Mouse (Mus musculus): Measurements from ENCODE around the gene Tle2. TPM values are rescaled to one million over a fixed set of nuclear protein-coding genes. Genes with fewer than 3 reads are reported as not detected.

Gene Tle2
- 2.3 and 2.7 TPM in 2 replicates for polyA plus RNA-seq (2015; fragmentation: Nextera tagmentation; extraction: Ambion mirVana)

GRCm38 (mm10) chr10:81574081-81575056, at the start of gene Tle2:
Tle2 (plus strand) TSS chr10:81574561.
- 16% methylated on average over 10 of the region's 10 CpGs for WGBS (ENCODE audit: insufficient replicate concordance)
- ATAC-seq (ENCODE audit: low read depth) (no peak), DNase-seq (no peak)
- Histone ChIP-seq H3K36me3 (no peaks in the 10 kb centered on the region), H3K9ac (peak within 1 kb of the TSS; percentile 57), H3K4me3 (replicated peaks) (peak within 1 kb of the TSS; percentile 59), H3K4me2 (peak within 1 kb of the TSS; percentile 78), H3K27ac (peak within 1 kb of the TSS; percentile 16; the same call in 1 of the 2 replicates), H3K27me3 (peaks cover 68% of the 10 kb centered on the region), H3K9me3 (replicated peaks) (no peaks in the 10 kb centered on the region), H3K4me1 (replicated peaks) (peaks cover 63% of the 10 kb centered on the region)

DNA sequence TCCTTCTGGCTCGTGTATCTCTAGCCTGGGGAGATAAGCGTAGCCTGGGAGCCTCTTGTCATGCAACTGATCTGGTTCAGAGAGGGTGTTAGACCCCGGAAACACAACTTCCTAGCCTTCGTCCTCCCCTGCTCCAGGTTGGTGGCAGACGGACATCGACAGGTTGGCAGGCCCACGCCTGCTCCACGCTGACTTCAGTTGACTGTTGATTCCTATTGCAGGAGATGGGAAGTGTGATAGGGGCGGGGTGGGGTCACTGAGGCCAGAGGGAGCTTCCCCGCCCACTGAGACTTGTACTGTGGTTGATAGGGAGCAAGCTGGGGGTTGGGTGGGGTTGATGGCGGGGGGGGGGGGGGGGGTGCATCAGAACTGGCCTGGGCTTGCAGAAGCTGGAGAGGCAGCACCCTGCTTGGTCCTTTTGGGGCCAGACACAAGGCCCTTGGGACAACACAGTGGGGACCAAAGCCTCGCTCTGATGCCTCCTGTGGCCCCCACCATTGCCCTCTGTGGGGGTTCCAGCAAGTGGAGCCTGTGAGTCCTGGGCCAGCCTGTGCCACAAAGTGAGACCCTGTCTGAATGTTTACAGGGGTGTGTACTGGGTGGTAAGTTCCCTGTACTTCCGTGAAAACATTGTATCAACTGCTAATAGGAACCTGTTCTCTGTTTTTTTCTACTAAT, 49.2 kb upstream of the Tle2 start:
- Histone ChIP-seq H3K4me1 (replicated peaks) (peaks cover 42% of the 10 kb centered on the region), H3K4me3 (replicated peaks) (peak overlapping the region; percentile 11), H3K27me3 (no peaks in the 10 kb centered on the region), H3K9me3 (replicated peaks) (no peaks in the 10 kb centered on the region), H3K9ac (peak overlapping the region; percentile 57), H3K36me3 (peaks cover 13% of the 10 kb centered on the region), H3K4me2 (peak overlapping the region; percentile 72), H3K27ac (peak overlapping the region; percentile 76)
- 13% methylated on average over 12 of the region's 13 CpGs for WGBS (ENCODE audit: insufficient replicate concordance)
- ATAC-seq (ENCODE audit: low read depth) (peak; percentile 74), DNase-seq (peak; percentile 69)

- H3K27ac ChIP-seq = no peak overlapping the region
- WGBS (ENCODE audit: insufficient replicate concordance) = 7% methylated on average over 14 of the region's 14 CpGs
- no peaks in the 10 kb centered on the region for H3K27me3 ChIP-seq
- no peak overlapping the region for H3K9ac ChIP-seq
- H3K4me1 ChIP-seq (replicated peaks) = peaks cover 38% of the 10 kb centered on the region
- no peak overlapping the region for H3K4me2 ChIP-seq
- DNase-seq (peak; percentile 70), ATAC-seq (ENCODE audit: low read depth) (peak; percentile 14; the same call in 1 of the 2 replicates)
- no peak overlapping the region for H3K4me3 ChIP-seq (replicated peaks)
- no peaks in the 10 kb centered on the region for H3K9me3 ChIP-seq (replicated peaks)
- H3K36me3 ChIP-seq = peaks cover 29% of the 10 kb centered on the region
These were observed 47.6 kb upstream of the Tle2 start for GRCm38 (mm10) chr10:81526779-81527178.

GRCm38 (mm10) chr10:81534826-81535225, 39.5 kb upstream of the Tle2 start:
- peaks cover 67% of the 10 kb centered on the region for H3K36me3 ChIP-seq
- H3K4me1 ChIP-seq (replicated peaks) = peaks cover 30% of the 10 kb centered on the region
- H3K9ac ChIP-seq = no peak overlapping the region
- H3K27ac ChIP-seq = no peak overlapping the region
- 78% methylated on average over 16 of the region's 16 CpGs for WGBS (ENCODE audit: insufficient replicate concordance)
- ATAC-seq (ENCODE audit: low read depth) (no peak; the same call in 1 of the 2 replicates), DNase-seq (no peak)
- no peaks in the 10 kb centered on the region for H3K9me3 ChIP-seq (replicated peaks)
- no peak overlapping the region for H3K4me2 ChIP-seq
- H3K4me3 ChIP-seq (replicated peaks) = no peak overlapping the region
- no peaks in the 10 kb centered on the region for H3K27me3 ChIP-seq

DNA sequence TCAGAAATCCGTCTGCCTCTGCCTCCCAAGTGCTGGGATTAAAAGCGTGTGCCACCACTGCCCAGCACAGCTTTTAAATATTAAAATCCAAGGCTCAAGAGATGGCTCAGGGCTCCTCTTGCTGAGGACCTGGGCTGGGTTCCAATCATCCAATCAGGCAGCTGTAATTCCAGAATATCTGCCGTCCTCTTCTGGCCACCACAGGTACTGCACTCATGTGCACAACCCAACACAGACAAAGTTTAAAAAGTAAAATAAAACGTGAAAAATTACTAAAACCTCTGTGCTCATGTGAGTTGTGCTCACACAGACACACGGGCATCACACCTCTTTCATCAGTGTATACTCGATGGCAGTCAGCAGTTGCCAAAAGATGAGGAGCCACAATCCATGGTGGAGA, 37.6 kb upstream of the Tle2 start:
- H3K4me1 ChIP-seq (replicated peaks) = peaks cover 41% of the 10 kb centered on the region
- peaks cover 61% of the 10 kb centered on the region for H3K36me3 ChIP-seq
- DNase-seq = no peak
- H3K4me3 ChIP-seq (replicated peaks) = no peak overlapping the region
- no peak for ATAC-seq (ENCODE audit: low read depth)
- H3K27me3 ChIP-seq = no peaks in the 10 kb centered on the region
- H3K4me2 ChIP-seq = no peak overlapping the region
- H3K27ac ChIP-seq = no peak overlapping the region
- 58% methylated on average over 6 of the region's 6 CpGs for WGBS (ENCODE audit: insufficient replicate concordance)
- H3K9me3 ChIP-seq (replicated peaks) = no peaks in the 10 kb centered on the region
- no peak overlapping the region for H3K9ac ChIP-seq

- no peak for ATAC-seq (ENCODE audit: low read depth)
- H3K27me3 ChIP-seq = no peaks in the 10 kb centered on the region
- WGBS (ENCODE audit: insufficient replicate concordance) = 41% methylated on average over 2 of the region's 2 CpGs
- no peak overlapping the region for H3K4me2 ChIP-seq
- no peaks in the 10 kb centered on the region for H3K9me3 ChIP-seq (replicated peaks)
- no peak overlapping the region for H3K9ac ChIP-seq
- no peak overlapping the region for H3K27ac ChIP-seq
- H3K4me1 ChIP-seq (replicated peaks) = peaks cover 48% of the 10 kb centered on the region
- no peak for DNase-seq
- H3K36me3 ChIP-seq = peaks cover 56% of the 10 kb centered on the region
- H3K4me3 ChIP-seq (replicated peaks) = no peak overlapping the region
These were observed 36.9 kb upstream of the Tle2 start for GRCm38 (mm10) chr10:81537429-81537828.

DNA sequence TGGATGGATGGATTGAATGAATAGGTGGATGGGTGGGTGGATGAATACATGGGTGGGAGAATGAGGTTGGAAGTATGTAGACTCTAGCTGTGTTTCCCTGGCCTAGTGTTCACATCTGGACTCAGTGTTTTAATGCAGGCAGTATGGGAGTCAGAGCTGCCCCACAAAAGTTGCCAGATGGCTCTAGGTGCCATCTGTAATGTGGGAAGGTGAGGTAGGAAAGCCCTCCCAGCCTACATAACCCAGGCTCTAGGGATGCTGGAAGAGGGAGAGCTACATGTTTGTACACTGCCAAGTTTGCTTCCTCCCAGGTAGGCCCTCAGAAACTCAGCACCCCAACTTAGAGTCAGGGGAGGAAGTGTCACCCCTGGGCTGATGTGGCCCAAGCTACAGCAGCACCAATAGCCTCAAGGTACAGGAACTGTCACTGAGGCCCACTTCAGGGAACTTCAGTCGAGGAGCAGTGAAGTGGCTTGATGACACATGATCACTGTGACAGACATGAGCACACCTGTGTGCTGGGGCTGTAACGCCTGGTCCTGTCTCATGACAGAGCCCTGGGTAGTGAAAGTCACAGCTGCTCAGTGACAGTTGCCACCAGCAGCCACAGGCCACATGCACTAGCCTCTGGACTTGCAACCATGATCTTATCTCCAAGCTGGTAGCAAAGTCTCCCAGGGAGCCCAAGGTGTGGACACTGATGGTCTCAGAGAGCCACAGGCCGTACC, 35.9 kb upstream of the Tle2 start:
- no peak overlapping the region for H3K4me2 ChIP-seq
- H3K9ac ChIP-seq = no peak overlapping the region
- peaks cover 57% of the 10 kb centered on the region for H3K4me1 ChIP-seq (replicated peaks)
- peaks cover 51% of the 10 kb centered on the region for H3K36me3 ChIP-seq
- DNase-seq = no peak
- no peaks in the 10 kb centered on the region for H3K9me3 ChIP-seq (replicated peaks)
- H3K27me3 ChIP-seq = no peaks in the 10 kb centered on the region
- no peak overlapping the region for H3K27ac ChIP-seq
- 59% methylated on average over 3 of the region's 3 CpGs for WGBS (ENCODE audit: insufficient replicate concordance)
- ATAC-seq (ENCODE audit: low read depth) = no peak
- no peak overlapping the region for H3K4me3 ChIP-seq (replicated peaks)

DNA sequence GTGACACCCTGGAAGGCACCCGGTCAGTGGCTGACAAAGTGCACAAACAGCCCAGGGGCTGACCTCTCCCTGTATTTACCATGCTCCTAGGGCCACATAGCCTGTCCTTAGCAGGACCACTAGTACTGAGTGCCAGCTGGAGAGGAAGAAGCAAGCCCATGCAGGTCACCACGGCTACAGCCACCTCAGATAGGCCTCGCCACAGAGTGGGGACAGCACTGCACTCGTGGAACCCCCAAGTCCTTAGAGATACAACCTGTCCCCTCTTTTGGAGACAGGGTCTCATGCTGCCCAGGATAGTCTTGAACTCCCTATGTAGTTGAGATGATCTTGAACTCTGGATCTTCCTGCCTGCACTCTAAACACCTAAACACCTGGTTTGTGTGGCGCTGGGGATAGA, 33.0 kb upstream of the Tle2 start:
- no peaks in the 10 kb centered on the region for H3K27me3 ChIP-seq
- peak overlapping the region; percentile 38 for H3K4me2 ChIP-seq
- WGBS (ENCODE audit: insufficient replicate concordance) = 72% methylated on average over 5 of the region's 5 CpGs
- DNase-seq (no peak), ATAC-seq (ENCODE audit: low read depth) (no peak)
- H3K4me3 ChIP-seq (replicated peaks) = no peak overlapping the region
- H3K36me3 ChIP-seq = peaks cover 32% of the 10 kb centered on the region
- H3K27ac ChIP-seq = peak overlapping the region; percentile 66
- no peaks in the 10 kb centered on the region for H3K9me3 ChIP-seq (replicated peaks)
- H3K9ac ChIP-seq = peak overlapping the region; percentile 47
- peaks cover 60% of the 10 kb centered on the region for H3K4me1 ChIP-seq (replicated peaks)

GRCm38 (mm10) chr10:81541803-81542202, 32.6 kb upstream of the Tle2 start:
- Histone ChIP-seq H3K9ac (peak overlapping the region; percentile 47), H3K4me2 (peak overlapping the region; percentile 97), H3K4me3 (replicated peaks) (peak overlapping the region; percentile 85; the same call in 1 of the 2 replicates), H3K4me1 (replicated peaks) (peaks cover 64% of the 10 kb centered on the region), H3K9me3 (replicated peaks) (no peaks in the 10 kb centered on the region), H3K27ac (peak overlapping the region; percentile 66), H3K36me3 (peaks cover 32% of the 10 kb centered on the region), H3K27me3 (no peaks in the 10 kb centered on the region)
- ATAC-seq (ENCODE audit: low read depth) = no peak
- DNase-seq = no peak
- 49% methylated on average over 10 of the region's 10 CpGs for WGBS (ENCODE audit: insufficient replicate concordance)

GRCm38 (mm10) chr10:81542727-81543460, 31.5 kb upstream of the Tle2 start:
- 71% methylated on average over 7 of the region's 7 CpGs for WGBS (ENCODE audit: insufficient replicate concordance)
- Histone ChIP-seq H3K27ac (peak overlapping the region; percentile 66; the same call in 1 of the 2 replicates), H3K4me2 (peak overlapping the region; percentile 97), H3K9ac (peak overlapping the region; percentile 90), H3K4me1 (replicated peaks) (peaks cover 70% of the 10 kb centered on the region), H3K4me3 (replicated peaks) (peak overlapping the region; percentile 85), H3K9me3 (replicated peaks) (no peaks in the 10 kb centered on the region), H3K36me3 (peaks cover 32% of the 10 kb centered on the region), H3K27me3 (no peaks in the 10 kb centered on the region)
- DNase-seq (no peak), ATAC-seq (ENCODE audit: low read depth) (no peak)

Data from liver, embryonic 13.5 days (tissue).